14 mouse cellular contexts compared by ENCODE assay signal in genomic region chr11:96295092-96295835, GRCm38 (mm10). TPM values are rescaled to one million over a fixed set of nuclear protein-coding genes. Genes with fewer than 3 reads are reported as not detected.
DNase-seq lines count a peak whose midpoint lies in the region; ATAC-seq and TF ChIP-seq lines count a peak whose summit lies in the region.
"Had no signal": no experiment of that assay in that cellular context is flagged by ENCODE, and none has a peak within 500 bp of the region (broad histone marks: within the 10 kb centered on the region; RNA-seq: fewer than 3 reads in every experiment).

No protein-coding gene starts in this region.

- 0 out of 2 replicates have a peak, but pooled peaks cover 7% of the 10 kb centered on the region for H3K4me1 ChIP-seq in liver, embryonic 11.5 days (replicated peaks; ENCODE audit: control insufficient read depth, insufficient read depth, low read length)
- no peaks in the 10 kb centered on the region for H3K4me1 ChIP-seq in liver, postnatal 0 days (ENCODE audit: insufficient read depth)
- H3K4me1 ChIP-seq in hindbrain, embryonic 14.5 days (replicated peaks; ENCODE audit: control insufficient read depth, insufficient read depth, low read length) = no peaks in the 10 kb centered on the region
- H3K4me1 ChIP-seq in neural tube, embryonic 15.5 days = peaks cover 41% of the 10 kb centered on the region

- peaks cover 100% of the 10 kb centered on the region for H3K27me3 ChIP-seq in liver, embryonic 11.5 days (replicated peaks; ENCODE audit: control insufficient read depth, insufficient read depth, low read length)
- peaks cover 98% of the 10 kb centered on the region for H3K27me3 ChIP-seq in liver, postnatal 0 days (ENCODE audit: insufficient read depth, low read length)
- peaks cover 94% of the 10 kb centered on the region for H3K27me3 ChIP-seq in hindbrain, embryonic 14.5 days (ENCODE audit: control insufficient read depth, insufficient read depth, low read length)
- no peaks in the 10 kb centered on the region for H3K27me3 ChIP-seq in neural tube, embryonic 15.5 days (replicated peaks)

- H3K9me3 ChIP-seq in liver, embryonic 11.5 days (ENCODE audit: control insufficient read depth, low read length) = no peaks in the 10 kb centered on the region
- H3K9me3 ChIP-seq in liver, postnatal 0 days (ENCODE audit: low read length) = no peaks in the 10 kb centered on the region
- H3K9me3 ChIP-seq in hindbrain, embryonic 14.5 days (ENCODE audit: control insufficient read depth, low read length) = no peaks in the 10 kb centered on the region
- no peaks in the 10 kb centered on the region for H3K9me3 ChIP-seq in neural tube, embryonic 15.5 days (replicated peaks)
- H3K9me3 ChIP-seq: G1E had no signal

- no peak overlapping the region for H3K27ac ChIP-seq in liver, embryonic 11.5 days (ENCODE audit: low read depth, low read length)
- H3K27ac ChIP-seq in liver, postnatal 0 days (ENCODE audit: low read depth) = no peak overlapping the region
- H3K27ac ChIP-seq in hindbrain, embryonic 14.5 days = peak overlapping the region; percentile 85
- peak overlapping the region; percentile 99 for H3K27ac ChIP-seq in neural tube, embryonic 15.5 days (replicated peaks)

- H3K4me3 ChIP-seq in liver, embryonic 11.5 days (ENCODE audit: low read depth, low read length) = peak overlapping the region; percentile 23; the same call in 1 of the 2 replicates
- no peak overlapping the region for H3K4me3 ChIP-seq in liver, postnatal 0 days (ENCODE audit: low read depth, low read length)
- H3K4me3 ChIP-seq in hindbrain, embryonic 14.5 days (replicated peaks; ENCODE audit: low read length) = peak overlapping the region; percentile 48
- H3K4me3 ChIP-seq in neural tube, embryonic 15.5 days (replicated peaks) = peak overlapping the region; percentile 60

- TF ChIP-seq EP300 in liver, postnatal 0 days (IDR thresholded peaks at IDR 0.05; ENCODE audit: low read depth) = no peak

- no peak for TF ChIP-seq CTCF in liver, postnatal 0 days (IDR thresholded peaks at IDR 0.05; ENCODE audit: low read depth)

- H3K4me2 ChIP-seq in liver, embryonic 11.5 days = peak overlapping the region; percentile 39
- no peak overlapping the region for H3K4me2 ChIP-seq in liver, postnatal 0 days (ENCODE audit: low read depth, low read length)
- H3K4me2 ChIP-seq in hindbrain, embryonic 14.5 days (replicated peaks) = peak overlapping the region; percentile 77
- H3K4me2 ChIP-seq in neural tube, embryonic 15.5 days = peak overlapping the region; percentile 87
- H3K4me2 ChIP-seq: midbrain, embryonic 11.5 days had no signal

- H3K9ac ChIP-seq in liver, embryonic 11.5 days (ENCODE audit: low read depth, low read length) = no peak overlapping the region
- no peak overlapping the region for H3K9ac ChIP-seq in liver, postnatal 0 days (replicated peaks)
- H3K9ac ChIP-seq in hindbrain, embryonic 14.5 days = peak overlapping the region; percentile 97
- peak overlapping the region; percentile 83 for H3K9ac ChIP-seq in neural tube, embryonic 15.5 days (replicated peaks)

- intact Hi-C loops in gastrocnemius, postnatal 14 days (cut with DNase I; ENCODE audit: low total_unique reads) = no loop called here

- H3K36me3 ChIP-seq in liver, embryonic 11.5 days (ENCODE audit: control insufficient read depth, insufficient read depth, low read length) = no peaks in the 10 kb centered on the region
- no peaks in the 10 kb centered on the region for H3K36me3 ChIP-seq in liver, postnatal 0 days (replicated peaks; ENCODE audit: insufficient read depth, low read length)
- no peaks in the 10 kb centered on the region for H3K36me3 ChIP-seq in hindbrain, embryonic 14.5 days (replicated peaks; ENCODE audit: control insufficient read depth, insufficient read depth)
- H3K36me3 ChIP-seq in neural tube, embryonic 15.5 days = no peaks in the 10 kb centered on the region
- H3K36me3 ChIP-seq: G1E had no signal

- ATAC-seq in liver, embryonic 11.5 days (replicated peaks; ENCODE audit: low FRiP score) = no peak
- no peak for ATAC-seq in liver, postnatal 0 days
- no peak for ATAC-seq in hindbrain, embryonic 14.5 days (ENCODE audit: low FRiP score)
- no peak for ATAC-seq in neural tube, embryonic 15.5 days (ENCODE audit: low FRiP score)
- ATAC-seq in frontal cortex, adult (ENCODE audit: low TSS enrichment) = no peak

- WGBS in liver, embryonic 11.5 days = under 1% methylated on average over 30 of the region's 30 CpGs
- under 1% methylated on average over 29 of the region's 30 CpGs for WGBS in liver, postnatal 0 days (ENCODE audit: insufficient replicate concordance)
- 2% methylated on average over 29 of the region's 30 CpGs for WGBS in hindbrain, embryonic 14.5 days
- under 1% methylated on average over 30 of the region's 30 CpGs for WGBS in neural tube, embryonic 15.5 days

- no peak for DNase-seq in liver, embryonic 11.5 days (ENCODE audit: low spot score)
- DNase-seq in liver, postnatal 0 days = no peak
- DNase-seq in hindbrain, embryonic 14.5 days (ENCODE audit: low spot score) = no peak
- DNase-seq in kidney, postnatal 10 days = peak; percentile 86
- no peak for DNase-seq in embryo, embryonic 10 days (ENCODE audit: low spot score)
- no peak for DNase-seq in gastrocnemius, postnatal 14 days

RNA-seq across cellular contexts. Expression of gene Hoxb6, which starts 3.0 kb away (rescaled TPM):
- 1.9 and 2.4 TPM in 2 replicates for polyA plus RNA-seq in liver, embryonic 11.5 days (2014; fragmentation: Nextera tagmentation; extraction: Ambion mirVana)
- not detected in 2 replicates for polyA plus RNA-seq in liver, postnatal 0 days (2015; fragmentation: Nextera tagmentation; extraction: Ambion mirVana)
- 71.4 and 90.1 TPM in 2 replicates for polyA plus RNA-seq in hindbrain, embryonic 14.5 days (2014; fragmentation: Nextera tagmentation; extraction: Ambion mirVana)
- polyA plus RNA-seq in neural tube, embryonic 15.5 days (2015; fragmentation: Nextera tagmentation; extraction: Ambion mirVana) = 109 and 135 TPM in 2 replicates
- under 1 TPM; 0.43 to 0.75 TPM for total RNA-seq in gastrocnemius, postnatal 14 days (2021)
- total RNA-seq: common myeloid progenitor, adult 5-6 weeks; G1E; left cerebral cortex, postnatal 25 days had no signal
- polyA plus RNA-seq: midbrain, embryonic 11.5 days had no signal

RNA-seq across cellular contexts. Expression of gene Hoxb5, which starts 7.9 kb away (rescaled TPM):
- 3.7 and 4.5 TPM in 2 replicates for polyA plus RNA-seq in liver, embryonic 11.5 days (2014; fragmentation: Nextera tagmentation; extraction: Ambion mirVana)
- 0.75 and 0.91 TPM in 2 replicates for polyA plus RNA-seq in liver, postnatal 0 days (2015; fragmentation: Nextera tagmentation; extraction: Ambion mirVana)
- polyA plus RNA-seq in hindbrain, embryonic 14.5 days (2014; fragmentation: Nextera tagmentation; extraction: Ambion mirVana) = 140 and 157 TPM in 2 replicates
- 39.5 and 106 TPM in 2 replicates for polyA plus RNA-seq in neural tube, embryonic 15.5 days (2015; fragmentation: Nextera tagmentation; extraction: Ambion mirVana)
- under 1 TPM; 0.90 to 0.91 TPM for total RNA-seq in gastrocnemius, postnatal 14 days (2021)
- total RNA-seq: common myeloid progenitor, adult 5-6 weeks; left cerebral cortex, postnatal 25 days had no signal
- polyA plus RNA-seq: midbrain, embryonic 11.5 days had no signal

RNA-seq across cellular contexts. Expression of gene Hoxb7, which starts 8.8 kb away (rescaled TPM):
- polyA plus RNA-seq in liver, embryonic 11.5 days (2014; fragmentation: Nextera tagmentation; extraction: Ambion mirVana) = 1.6 and 2.0 TPM in 2 replicates
- polyA plus RNA-seq in liver, postnatal 0 days (2015; fragmentation: Nextera tagmentation; extraction: Ambion mirVana) = 0.27 and 0.51 TPM in 2 replicates
- 40.8 and 45.6 TPM in 2 replicates for polyA plus RNA-seq in hindbrain, embryonic 14.5 days (2014; fragmentation: Nextera tagmentation; extraction: Ambion mirVana)
- 101 and 115 TPM in 2 replicates for polyA plus RNA-seq in neural tube, embryonic 15.5 days (2015; fragmentation: Nextera tagmentation; extraction: Ambion mirVana)
- total RNA-seq in gastrocnemius, postnatal 14 days (2021) = 1 to 10 TPM; 1.5 to 1.6 TPM
- total RNA-seq: common myeloid progenitor, adult 5-6 weeks; G1E; hematopoietic stem cell, adult 5-6 weeks; left cerebral cortex, postnatal 25 days had no signal
- polyA plus RNA-seq: G1E; midbrain, embryonic 11.5 days; thymus, postnatal 0 days had no signal

RNA-seq across cellular contexts. Expression of gene Hoxb8, which starts 13.6 kb away (rescaled TPM):
- 0.43 and 0.62 TPM in 2 replicates for polyA plus RNA-seq in liver, embryonic 11.5 days (2014; fragmentation: Nextera tagmentation; extraction: Ambion mirVana)
- polyA plus RNA-seq in liver, postnatal 0 days (2015; fragmentation: Nextera tagmentation; extraction: Ambion mirVana) = not detected in 2 replicates
- polyA plus RNA-seq in hindbrain, embryonic 14.5 days (2014; fragmentation: Nextera tagmentation; extraction: Ambion mirVana) = 41.2 and 50.6 TPM in 2 replicates
- 63.1 and 71.8 TPM in 2 replicates for polyA plus RNA-seq in neural tube, embryonic 15.5 days (2015; fragmentation: Nextera tagmentation; extraction: Ambion mirVana)
- total RNA-seq in gastrocnemius, postnatal 14 days (2021) = under 1 TPM; 0.71 to 0.74 TPM
- total RNA-seq: common myeloid progenitor, adult 5-6 weeks; hematopoietic stem cell, adult 5-6 weeks; left cerebral cortex, postnatal 25 days had no signal
- polyA plus RNA-seq: midbrain, embryonic 11.5 days; thymus, postnatal 0 days had no signal

RNA-seq across cellular contexts. Expression of gene Hoxb4, which starts 22.8 kb away (rescaled TPM):
- 0.71 and 1.1 TPM in 2 replicates for polyA plus RNA-seq in liver, embryonic 11.5 days (2014; fragmentation: Nextera tagmentation; extraction: Ambion mirVana)
- polyA plus RNA-seq in liver, postnatal 0 days (2015; fragmentation: Nextera tagmentation; extraction: Ambion mirVana) = 0.22 and 0.27 TPM in 2 replicates
- 4.0 and 5.4 TPM in 2 replicates for polyA plus RNA-seq in hindbrain, embryonic 14.5 days (2014; fragmentation: Nextera tagmentation; extraction: Ambion mirVana)
- polyA plus RNA-seq in neural tube, embryonic 15.5 days (2015; fragmentation: Nextera tagmentation; extraction: Ambion mirVana) = 3.7 and 5.0 TPM in 2 replicates
- total RNA-seq in gastrocnemius, postnatal 14 days (2021) = under 1 TPM; 0.51 to 0.53 TPM
- total RNA-seq: G1E; left cerebral cortex, postnatal 25 days had no signal
- polyA plus RNA-seq: midbrain, embryonic 11.5 days had no signal

Comparison
In these comparisons a context has a peak if more than half of its experiments do, and no peak if none do; other contexts are left out.
1. H3K27ac ChIP-seq: peak in hindbrain, embryonic 14.5 days (single experiment) and neural tube, embryonic 15.5 days (single experiment); none in liver, embryonic 11.5 days (single experiment) and liver, postnatal 0 days (single experiment).
2. H3K9ac ChIP-seq: peak in hindbrain, embryonic 14.5 days (single experiment) and neural tube, embryonic 15.5 days (single experiment); none in liver, embryonic 11.5 days (single experiment) and liver, postnatal 0 days (single experiment).
3. RNA of gene Hoxb6, which starts 3.0 kb away (polyA plus RNA-seq): 109 to 135 TPM in neural tube, embryonic 15.5 days and 71.4 to 90.1 TPM in hindbrain, embryonic 14.5 days; 1.9 to 2.4 TPM in liver, embryonic 11.5 days and not detected in liver, postnatal 0 days; every median in the first group is over 10 times any median in the second.
4. RNA of gene Hoxb7, which starts 8.8 kb away (polyA plus RNA-seq): 101 to 115 TPM in neural tube, embryonic 15.5 days and 40.8 to 45.6 TPM in hindbrain, embryonic 14.5 days; 1.6 to 2.0 TPM in liver, embryonic 11.5 days and 0.27 to 0.51 TPM in liver, postnatal 0 days; every median in the first group is over 10 times any median in the second.